Mouse (Mus musculus): ENCODE measurements around the gene Rab33b. TPM values are rescaled to one million over a fixed set of nuclear protein-coding genes. Genes with fewer than 3 reads are reported as not detected.

Gene Rab33b
- polyA plus RNA-seq, 1 experiment from 2014 or later = 13.7 TPM

- Histone ChIP-seq H3K4me1 (ENCODE audit: control insufficient read depth, insufficient read depth, low read length) (peaks cover 4% of the 10 kb centered on the region; the same call in 1 of the 2 replicates), H3K9ac (ENCODE audit: low read depth, low read length) (no peak overlapping the region), H3K4me3 (ENCODE audit: low read depth, low read length) (no peak overlapping the region), H3K9me3 (replicated peaks; ENCODE audit: control insufficient read depth, low read length) (no peaks in the 10 kb centered on the region), H3K27ac (ENCODE audit: low read depth, low read length) (no peak overlapping the region), H3K36me3 (ENCODE audit: control insufficient read depth, insufficient read depth, low read length) (peaks cover 5% of the 10 kb centered on the region; the same call in 1 of the 2 replicates), H3K4me2 (no peak overlapping the region), H3K27me3 (ENCODE audit: control insufficient read depth, insufficient read depth, low read length) (no peaks in the 10 kb centered on the region)
- 75% methylated on average over 12 of the region's 12 CpGs for WGBS (ENCODE audit: insufficient replicate concordance)
- no peak for ATAC-seq (replicated peaks; ENCODE audit: insufficient number of reproducible peaks, low FRiP score, low TSS enrichment)
Measured at GRCm38 (mm10) chr3:51517878-51518762, 34.4 kb downstream of the Rab33b start.

GRCm38 (mm10) chr3:51518763-51519121 lies 35.0 kb downstream of the Rab33b start:
- H3K4me3 ChIP-seq (ENCODE audit: low read depth, low read length) = no peak overlapping the region
- no peaks in the 10 kb centered on the region for H3K9me3 ChIP-seq (replicated peaks; ENCODE audit: control insufficient read depth, low read length)
- H3K27ac ChIP-seq (ENCODE audit: low read depth, low read length) = no peak overlapping the region
- H3K36me3 ChIP-seq (ENCODE audit: control insufficient read depth, insufficient read depth, low read length) = peaks cover 8% of the 10 kb centered on the region; the same call in 1 of the 2 replicates
- no peak overlapping the region for H3K4me2 ChIP-seq
- no peaks in the 10 kb centered on the region for H3K27me3 ChIP-seq (ENCODE audit: control insufficient read depth, insufficient read depth, low read length)
- no peak for ATAC-seq (replicated peaks; ENCODE audit: insufficient number of reproducible peaks, low FRiP score, low TSS enrichment)
- H3K4me1 ChIP-seq (ENCODE audit: control insufficient read depth, insufficient read depth, low read length) = peaks cover 4% of the 10 kb centered on the region; the same call in 1 of the 2 replicates
- H3K9ac ChIP-seq (ENCODE audit: low read depth, low read length) = no peak overlapping the region
- WGBS (ENCODE audit: insufficient replicate concordance) = 59% methylated on average over 8 of the region's 8 CpGs

- Histone ChIP-seq H3K4me2 (no peak overlapping the region), H3K36me3 (ENCODE audit: control insufficient read depth, insufficient read depth, low read length) (peaks cover 20% of the 10 kb centered on the region), H3K27ac (ENCODE audit: low read depth, low read length) (no peak overlapping the region), H3K9me3 (replicated peaks; ENCODE audit: control insufficient read depth, low read length) (no peaks in the 10 kb centered on the region), H3K4me1 (ENCODE audit: control insufficient read depth, insufficient read depth, low read length) (peaks cover 4% of the 10 kb centered on the region; the same call in 1 of the 2 replicates), H3K4me3 (ENCODE audit: low read depth, low read length) (no peak overlapping the region), H3K9ac (ENCODE audit: low read depth, low read length) (no peak overlapping the region), H3K27me3 (ENCODE audit: control insufficient read depth, insufficient read depth, low read length) (no peaks in the 10 kb centered on the region)
- WGBS (ENCODE audit: insufficient replicate concordance) = 88% methylated on average over 14 of the region's 14 CpGs
- no peak for ATAC-seq (replicated peaks; ENCODE audit: insufficient number of reproducible peaks, low FRiP score, low TSS enrichment)
Measured at GRCm38 (mm10) chr3:51521262-51521661, 37.5 kb downstream of the Rab33b start.

DNA sequence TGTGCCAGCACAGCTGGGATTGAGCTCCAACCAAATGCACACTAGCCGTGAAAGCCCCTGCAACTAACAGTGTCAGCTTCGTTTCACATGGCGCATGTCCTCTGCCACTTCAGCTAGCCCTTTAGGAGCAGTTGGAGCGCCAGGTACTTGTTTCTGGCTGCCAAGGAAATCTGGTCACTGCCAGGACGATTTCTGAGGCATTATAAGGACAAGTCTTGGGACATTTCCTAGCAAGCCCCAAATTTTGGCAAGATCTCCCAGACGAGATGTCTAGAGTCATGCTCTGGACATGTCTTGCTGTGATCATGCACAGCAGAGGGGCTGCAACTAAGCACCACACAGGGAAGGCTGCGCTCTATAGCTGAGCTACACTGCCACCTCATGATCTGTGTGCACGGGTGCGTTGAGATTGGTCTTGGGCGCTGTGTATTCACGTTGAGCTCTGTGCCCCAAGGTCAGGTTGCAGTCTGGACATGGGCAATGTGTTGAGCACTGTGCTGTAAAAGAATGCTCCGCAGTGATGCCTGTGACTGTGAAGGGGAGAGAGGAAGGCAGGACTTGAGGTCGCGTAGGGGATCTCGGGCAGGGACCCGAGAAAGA lies 41.6 kb downstream of the Rab33b start:
- ATAC-seq (replicated peaks; ENCODE audit: insufficient number of reproducible peaks, low FRiP score, low TSS enrichment) = no peak
- no peaks in the 10 kb centered on the region for H3K27me3 ChIP-seq (ENCODE audit: control insufficient read depth, insufficient read depth, low read length)
- no peaks in the 10 kb centered on the region for H3K4me1 ChIP-seq (ENCODE audit: control insufficient read depth, insufficient read depth, low read length)
- no peaks in the 10 kb centered on the region for H3K9me3 ChIP-seq (replicated peaks; ENCODE audit: control insufficient read depth, low read length)
- WGBS (ENCODE audit: insufficient replicate concordance) = 87% methylated on average over 16 of the region's 16 CpGs
- no peak overlapping the region for H3K27ac ChIP-seq (ENCODE audit: low read depth, low read length)
- no peak overlapping the region for H3K9ac ChIP-seq (ENCODE audit: low read depth, low read length)
- H3K4me2 ChIP-seq = no peak overlapping the region
- H3K4me3 ChIP-seq (ENCODE audit: low read depth, low read length) = no peak overlapping the region
- peaks cover 27% of the 10 kb centered on the region for H3K36me3 ChIP-seq (ENCODE audit: control insufficient read depth, insufficient read depth, low read length)

DNA sequence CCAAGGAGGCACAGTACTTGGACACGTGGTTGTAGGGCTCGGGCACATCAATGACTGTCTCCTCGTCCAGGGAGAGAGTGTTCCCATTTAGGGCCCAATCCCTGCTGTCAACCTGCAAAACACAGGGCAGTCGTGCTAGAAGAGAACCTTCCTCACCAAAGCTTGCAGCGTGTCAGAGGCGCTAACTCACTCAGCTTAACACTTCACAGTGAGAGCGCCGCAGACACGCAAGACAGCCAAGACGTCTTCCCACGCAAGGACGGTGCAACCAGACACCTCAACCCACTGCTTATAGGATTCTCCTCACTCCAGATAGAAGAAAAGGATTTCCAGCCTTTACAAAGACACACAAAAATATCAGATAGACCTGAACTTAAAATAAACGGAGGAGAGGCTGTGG lies 43.2 kb downstream of the Rab33b start:
- Histone ChIP-seq H3K27ac (ENCODE audit: low read depth, low read length) (no peak overlapping the region), H3K4me3 (ENCODE audit: low read depth, low read length) (no peak overlapping the region), H3K27me3 (ENCODE audit: control insufficient read depth, insufficient read depth, low read length) (no peaks in the 10 kb centered on the region), H3K36me3 (ENCODE audit: control insufficient read depth, insufficient read depth, low read length) (peaks cover 37% of the 10 kb centered on the region), H3K9me3 (replicated peaks; ENCODE audit: control insufficient read depth, low read length) (no peaks in the 10 kb centered on the region), H3K9ac (ENCODE audit: low read depth, low read length) (no peak overlapping the region), H3K4me2 (no peak overlapping the region), H3K4me1 (ENCODE audit: control insufficient read depth, insufficient read depth, low read length) (no peaks in the 10 kb centered on the region)
- no peak for ATAC-seq (replicated peaks; ENCODE audit: insufficient number of reproducible peaks, low FRiP score, low TSS enrichment)
- 86% methylated on average over 13 of the region's 13 CpGs for WGBS (ENCODE audit: insufficient replicate concordance)

DNA sequence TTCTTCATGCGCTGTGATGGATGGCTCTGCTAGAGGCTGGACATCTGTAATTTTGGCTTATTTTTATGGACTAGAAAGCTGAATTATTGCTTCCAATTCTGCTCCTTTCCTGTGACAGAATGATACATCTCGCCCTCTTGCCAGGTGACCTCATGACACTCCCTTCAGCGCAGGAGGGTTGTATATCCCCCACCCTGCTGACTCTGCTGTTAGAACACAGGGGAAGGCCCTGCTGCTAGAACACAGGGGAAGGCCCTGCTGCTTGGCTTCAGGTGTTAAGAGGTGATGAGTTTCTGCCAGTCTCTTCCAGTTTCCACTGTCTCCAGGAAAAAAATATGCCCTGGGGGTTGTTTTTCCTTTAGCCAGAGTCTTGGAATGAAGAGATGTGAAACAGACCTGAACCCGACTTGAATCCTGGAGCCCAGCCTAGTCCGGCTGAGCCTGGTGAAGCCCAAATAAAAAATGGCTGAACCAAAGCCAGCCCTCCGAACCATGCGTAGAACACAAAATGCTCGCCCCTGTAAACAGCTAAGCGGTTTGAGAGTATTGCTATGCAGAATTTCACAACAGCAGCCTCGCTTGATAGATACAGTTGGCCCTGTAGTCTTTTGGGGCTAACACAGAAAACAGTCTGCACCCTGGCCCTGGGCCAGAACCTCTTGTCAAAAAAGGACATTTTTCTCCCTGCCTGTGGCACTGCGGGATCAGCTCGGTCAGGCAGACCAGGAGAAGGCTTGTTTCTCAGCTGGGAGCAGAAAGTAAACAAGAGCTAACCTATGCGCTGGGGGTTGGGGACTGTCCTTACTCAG lies 48.0 kb downstream of the Rab33b start:
- ATAC-seq (replicated peaks; ENCODE audit: insufficient number of reproducible peaks, low FRiP score, low TSS enrichment) = no peak
- H3K36me3 ChIP-seq (ENCODE audit: control insufficient read depth, insufficient read depth, low read length) = peaks cover 31% of the 10 kb centered on the region

DNA sequence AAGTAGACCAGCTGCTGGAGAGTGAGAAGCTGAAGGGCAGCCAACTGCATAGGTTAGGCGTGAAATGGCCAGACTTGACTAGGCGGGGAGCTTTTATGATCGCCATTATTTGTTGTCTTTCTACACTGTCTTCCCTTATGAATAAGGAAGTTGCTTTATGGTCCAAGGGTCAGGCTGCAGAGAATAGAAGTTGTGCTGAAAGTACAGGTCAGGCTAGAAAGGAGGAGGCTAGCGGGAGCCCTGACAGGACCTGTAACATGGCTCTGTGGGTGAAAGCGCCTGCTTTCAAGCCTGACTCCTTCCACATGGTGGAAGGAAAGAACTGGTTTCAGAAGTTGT lies 48.5 kb downstream of the Rab33b start:
- ATAC-seq (replicated peaks; ENCODE audit: insufficient number of reproducible peaks, low FRiP score, low TSS enrichment) = no peak
- no peak overlapping the region for H3K27ac ChIP-seq (ENCODE audit: low read depth, low read length)
- H3K27me3 ChIP-seq (ENCODE audit: control insufficient read depth, insufficient read depth, low read length) = no peaks in the 10 kb centered on the region
- no peak overlapping the region for H3K4me2 ChIP-seq
- H3K4me1 ChIP-seq (ENCODE audit: control insufficient read depth, insufficient read depth, low read length) = no peaks in the 10 kb centered on the region
- H3K9ac ChIP-seq (ENCODE audit: low read depth, low read length) = no peak overlapping the region
- WGBS (ENCODE audit: insufficient replicate concordance) = 86% methylated on average over 5 of the region's 5 CpGs
- peaks cover 31% of the 10 kb centered on the region for H3K36me3 ChIP-seq (ENCODE audit: control insufficient read depth, insufficient read depth, low read length)
- no peak overlapping the region for H3K4me3 ChIP-seq (ENCODE audit: low read depth, low read length)
- no peaks in the 10 kb centered on the region for H3K9me3 ChIP-seq (replicated peaks; ENCODE audit: control insufficient read depth, low read length)

More for the DNA sequence above, 48.0 kb downstream of the Rab33b start:
- Histone ChIP-seq H3K9ac (ENCODE audit: low read depth, low read length) (no peak overlapping the region), H3K4me3 (ENCODE audit: low read depth, low read length) (no peak overlapping the region), H3K4me1 (ENCODE audit: control insufficient read depth, insufficient read depth, low read length) (no peaks in the 10 kb centered on the region), H3K4me2 (no peak overlapping the region), H3K27me3 (ENCODE audit: control insufficient read depth, insufficient read depth, low read length) (no peaks in the 10 kb centered on the region), H3K9me3 (replicated peaks; ENCODE audit: control insufficient read depth, low read length) (no peaks in the 10 kb centered on the region), H3K27ac (ENCODE audit: low read depth, low read length) (no peak overlapping the region)
- whole genome bisulfite sequencing (ENCODE audit: insufficient replicate concordance) = 84% methylated on average over 13 of the region's 13 CpGs

DNA sequence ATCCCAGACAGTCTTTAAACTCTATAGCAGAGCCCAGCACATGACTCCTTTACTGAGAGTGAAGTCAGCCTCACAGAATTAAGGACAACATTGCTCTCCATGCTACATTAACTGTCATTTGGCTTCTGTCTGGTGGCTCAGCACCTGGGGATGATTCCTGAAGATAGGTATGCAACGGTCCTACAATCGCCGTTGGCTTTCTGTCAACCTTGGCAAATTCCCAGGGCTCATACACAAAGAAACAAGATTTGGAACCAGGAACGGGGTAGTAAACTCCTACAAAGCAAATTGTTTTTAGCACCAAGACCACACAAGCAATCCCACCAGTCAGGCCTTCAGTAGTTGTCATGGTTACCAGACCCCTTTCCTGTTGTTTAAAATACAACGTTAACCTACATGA lies 49.9 kb downstream of the Rab33b start:
- no peaks in the 10 kb centered on the region for H3K4me1 ChIP-seq (ENCODE audit: control insufficient read depth, insufficient read depth, low read length)
- no peak for ATAC-seq (replicated peaks; ENCODE audit: insufficient number of reproducible peaks, low FRiP score, low TSS enrichment)
- H3K27me3 ChIP-seq (ENCODE audit: control insufficient read depth, insufficient read depth, low read length) = no peaks in the 10 kb centered on the region
- H3K36me3 ChIP-seq (ENCODE audit: control insufficient read depth, insufficient read depth, low read length) = peaks cover 35% of the 10 kb centered on the region
- 88% methylated on average over 5 of the region's 5 CpGs for WGBS (ENCODE audit: insufficient replicate concordance)
- H3K4me3 ChIP-seq (ENCODE audit: low read depth, low read length) = no peak overlapping the region
- no peaks in the 10 kb centered on the region for H3K9me3 ChIP-seq (replicated peaks; ENCODE audit: control insufficient read depth, low read length)
- no peak overlapping the region for H3K9ac ChIP-seq (ENCODE audit: low read depth, low read length)
- H3K27ac ChIP-seq (ENCODE audit: low read depth, low read length) = no peak overlapping the region
- H3K4me2 ChIP-seq = no peak overlapping the region

Data from heart, embryonic 11.5 days (tissue).